In genomic region chr5:92539698-92540097, GRCm38 (mm10) we compare ENCODE assay signal across 29 mouse cellular contexts. TPM values are rescaled to one million over a fixed set of nuclear protein-coding genes. Genes with fewer than 3 reads are reported as not detected.
DNase-seq lines count a peak whose midpoint lies in the region; ATAC-seq and TF ChIP-seq lines count a peak whose summit lies in the region.
"Had no signal": no experiment of that assay in that cellular context is flagged by ENCODE, and none has a peak within 500 bp of the region (broad histone marks: within the 10 kb centered on the region; RNA-seq: fewer than 3 reads in every experiment).

No protein-coding gene starts in this region.

- TF ChIP-seq CTCF in midbrain, postnatal 0 days (IDR thresholded peaks at IDR 0.05): no peak

- ATAC-seq in hindbrain, embryonic 16.5 days: peak; percentile 86
- ATAC-seq in hindbrain, embryonic 11.5 days (ENCODE audit: low FRiP score): no peak
- ATAC-seq in midbrain, postnatal 0 days (ENCODE audit: low FRiP score): no peak
- no peak for ATAC-seq in midbrain, embryonic 13.5 days
- ATAC-seq in neural tube, embryonic 15.5 days (ENCODE audit: low FRiP score): peak; percentile 65; the same call in 1 of the 2 replicates
- ATAC-seq: activated CD4-positive, CD25-positive, alpha-beta regulatory T cell, adult 4 months; forebrain, embryonic 13.5 days; forebrain, postnatal 0 days; inflammation-experienced regulatory T-cells, adult 6 months; intestine, embryonic 16.5 days had no signal

- no peaks in the 10 kb centered on the region for H3K27me3 ChIP-seq in heart, embryonic 10.5 days (ENCODE audit: insufficient read depth, poor library complexity, severe bottlenecking)
- H3K27me3 ChIP-seq in hindbrain, embryonic 16.5 days (replicated peaks; ENCODE audit: control insufficient read depth, insufficient read depth, low read length): no peaks in the 10 kb centered on the region
- H3K27me3 ChIP-seq in hindbrain, embryonic 11.5 days (ENCODE audit: control insufficient read depth, insufficient read depth, low read length): no peaks in the 10 kb centered on the region
- no peaks in the 10 kb centered on the region for H3K27me3 ChIP-seq in midbrain, postnatal 0 days (ENCODE audit: insufficient read depth, low read length)
- H3K27me3 ChIP-seq in midbrain, embryonic 13.5 days: no peaks in the 10 kb centered on the region
- H3K27me3 ChIP-seq in neural tube, embryonic 15.5 days (replicated peaks): no peaks in the 10 kb centered on the region
- H3K27me3 ChIP-seq: forebrain, embryonic 13.5 days had no signal

- H3K9ac ChIP-seq in hindbrain, embryonic 16.5 days (ENCODE audit: low read depth, low read length): no peak overlapping the region
- H3K9ac ChIP-seq in hindbrain, embryonic 11.5 days (ENCODE audit: low read depth, low read length): no peak overlapping the region
- no peak overlapping the region for H3K9ac ChIP-seq in midbrain, postnatal 0 days (replicated peaks; ENCODE audit: low read length, poor library complexity, severe bottlenecking)
- no peak overlapping the region for H3K9ac ChIP-seq in midbrain, embryonic 13.5 days (replicated peaks)
- H3K9ac ChIP-seq in neural tube, embryonic 15.5 days (replicated peaks): no peak overlapping the region
- H3K9ac ChIP-seq: forebrain, embryonic 13.5 days; forebrain, postnatal 0 days had no signal

- H3K36me3 ChIP-seq in heart, embryonic 10.5 days: no peaks in the 10 kb centered on the region
- H3K36me3 ChIP-seq in hindbrain, embryonic 16.5 days (ENCODE audit: control insufficient read depth, insufficient read depth, low read length): no peaks in the 10 kb centered on the region
- H3K36me3 ChIP-seq in hindbrain, embryonic 11.5 days (ENCODE audit: control insufficient read depth, insufficient read depth, low read length): no peaks in the 10 kb centered on the region
- no peaks in the 10 kb centered on the region for H3K36me3 ChIP-seq in midbrain, postnatal 0 days (ENCODE audit: insufficient read depth, low read length)
- H3K36me3 ChIP-seq in midbrain, embryonic 13.5 days: no peaks in the 10 kb centered on the region
- no peaks in the 10 kb centered on the region for H3K36me3 ChIP-seq in neural tube, embryonic 15.5 days
- H3K36me3 ChIP-seq: forebrain, embryonic 10.5 days had no signal

- no peaks in the 10 kb centered on the region for H3K4me1 ChIP-seq in heart, embryonic 10.5 days
- H3K4me1 ChIP-seq in hindbrain, embryonic 16.5 days (ENCODE audit: control insufficient read depth, insufficient read depth, low read depth, low read length): no peaks in the 10 kb centered on the region
- no peaks in the 10 kb centered on the region for H3K4me1 ChIP-seq in hindbrain, embryonic 11.5 days (replicated peaks; ENCODE audit: control insufficient read depth, insufficient read depth, low read length)
- no peaks in the 10 kb centered on the region for H3K4me1 ChIP-seq in midbrain, postnatal 0 days (ENCODE audit: insufficient read depth, low read length)
- H3K4me1 ChIP-seq in midbrain, embryonic 13.5 days (replicated peaks): no peaks in the 10 kb centered on the region
- H3K4me1 ChIP-seq in neural tube, embryonic 15.5 days: no peaks in the 10 kb centered on the region
- H3K4me1 ChIP-seq: forebrain, embryonic 10.5 days; forebrain, embryonic 13.5 days had no signal

- H3K27ac ChIP-seq in heart, embryonic 10.5 days: no peak overlapping the region
- no peak overlapping the region for H3K27ac ChIP-seq in hindbrain, embryonic 16.5 days (ENCODE audit: low read depth, low read length)
- no peak overlapping the region for H3K27ac ChIP-seq in hindbrain, embryonic 11.5 days (ENCODE audit: low read depth, low read length)
- no peak overlapping the region for H3K27ac ChIP-seq in midbrain, postnatal 0 days (ENCODE audit: low read depth, low read length)
- H3K27ac ChIP-seq in midbrain, embryonic 13.5 days: no peak overlapping the region
- no peak overlapping the region for H3K27ac ChIP-seq in neural tube, embryonic 15.5 days (replicated peaks)
- H3K27ac ChIP-seq: forebrain, embryonic 10.5 days; forebrain, embryonic 13.5 days; gastrocnemius, adult 2 months; heart, adult 2 months had no signal

- H3K4me2 ChIP-seq in hindbrain, embryonic 16.5 days (ENCODE audit: low read length): no peak overlapping the region
- H3K4me2 ChIP-seq in hindbrain, embryonic 11.5 days (replicated peaks; ENCODE audit: low read depth, low read length): no peak overlapping the region
- no peak overlapping the region for H3K4me2 ChIP-seq in midbrain, postnatal 0 days (ENCODE audit: low read depth, low read length, poor library complexity, severe bottlenecking)
- H3K4me2 ChIP-seq in midbrain, embryonic 13.5 days (replicated peaks): no peak overlapping the region
- no peak overlapping the region for H3K4me2 ChIP-seq in neural tube, embryonic 15.5 days
- H3K4me2 ChIP-seq: forebrain, embryonic 13.5 days; heart, embryonic 11.5 days had no signal

- 68% methylated on average over 4 of the region's 4 CpGs for WGBS in heart, embryonic 10.5 days
- WGBS in hindbrain, embryonic 16.5 days: 74% methylated on average over 4 of the region's 4 CpGs
- WGBS in hindbrain, embryonic 11.5 days: 78% methylated on average over 4 of the region's 4 CpGs
- 72% methylated on average over 4 of the region's 4 CpGs for WGBS in midbrain, postnatal 0 days
- 77% methylated on average over 4 of the region's 4 CpGs for WGBS in midbrain, embryonic 13.5 days
- WGBS in neural tube, embryonic 15.5 days: 70% methylated on average over 4 of the region's 4 CpGs

- peak; percentile 33 for DNase-seq in heart, adult 11 months
- DNase-seq in heart, embryonic 10.5 days (ENCODE audit: low spot score): no peak
- DNase-seq in hindbrain, embryonic 11.5 days (ENCODE audit: low spot score): no peak
- DNase-seq in midbrain, postnatal 0 days (ENCODE audit: low spot score): peak; percentile 55
- no peak for DNase-seq in kidney, postnatal 14 days
- DNase-seq: adrenal gland, adult 8-10 months; adrenal gland, postnatal 25 days; cerebellum, adult 18-20 months; cerebellum, adult 9-10 months; cerebellum, postnatal 14 days; forebrain, postnatal 0 days; gastrocnemius, adult 2 months; gastrocnemius, postnatal 25 days; heart, adult 2 months had no signal

- no peaks in the 10 kb centered on the region for H3K9me3 ChIP-seq in heart, embryonic 10.5 days
- H3K9me3 ChIP-seq in hindbrain, embryonic 16.5 days (ENCODE audit: control insufficient read depth, low read length): no peaks in the 10 kb centered on the region
- H3K9me3 ChIP-seq in hindbrain, embryonic 11.5 days (ENCODE audit: control insufficient read depth, low read length): no peaks in the 10 kb centered on the region
- H3K9me3 ChIP-seq in midbrain, postnatal 0 days (ENCODE audit: low read length): no peaks in the 10 kb centered on the region
- H3K9me3 ChIP-seq in midbrain, embryonic 13.5 days: no peaks in the 10 kb centered on the region
- no peaks in the 10 kb centered on the region for H3K9me3 ChIP-seq in neural tube, embryonic 15.5 days (replicated peaks)
- H3K9me3 ChIP-seq: forebrain, embryonic 10.5 days; forebrain, embryonic 13.5 days had no signal

- H3K4me3 ChIP-seq in heart, embryonic 10.5 days: no peak overlapping the region
- no peak overlapping the region for H3K4me3 ChIP-seq in hindbrain, embryonic 16.5 days (ENCODE audit: low read length)
- no peak overlapping the region for H3K4me3 ChIP-seq in hindbrain, embryonic 11.5 days (ENCODE audit: low read depth, low read length)
- H3K4me3 ChIP-seq in midbrain, postnatal 0 days (ENCODE audit: low read depth, low read length): no peak overlapping the region
- H3K4me3 ChIP-seq in midbrain, embryonic 13.5 days (replicated peaks): no peak overlapping the region
- H3K4me3 ChIP-seq in neural tube, embryonic 15.5 days (replicated peaks): no peak overlapping the region
- H3K4me3 ChIP-seq: forebrain, embryonic 10.5 days; forebrain, embryonic 13.5 days; gastrocnemius, adult 2 months; heart, adult 2 months had no signal

RNA-seq across cellular contexts. Expression of gene Fam47e, which starts 15.2 kb away (rescaled TPM):
- not detected in 2 replicates for polyA plus RNA-seq in heart, embryonic 10.5 days (2016; fragmentation: Nextera tagmentation; extraction: Ambion mirVana)
- 2.2 and 2.3 TPM in 2 replicates for polyA plus RNA-seq in hindbrain, embryonic 16.5 days (2015; fragmentation: Nextera tagmentation; extraction: Ambion mirVana)
- polyA plus RNA-seq in hindbrain, embryonic 11.5 days (2014; fragmentation: Nextera tagmentation; extraction: Ambion mirVana): 0.22 TPM in 1 of 2 replicates, not detected in the other
- total RNA-seq in midbrain, postnatal 0 days (2014; rRNA removed): 1.2 and 1.9 TPM in 2 replicates
- 1.5 and 1.7 TPM in 2 replicates for polyA plus RNA-seq in midbrain, postnatal 0 days (2015; fragmentation: Nextera tagmentation; extraction: Ambion mirVana)
- not detected in 2 replicates for polyA plus RNA-seq in midbrain, embryonic 13.5 days (2015; fragmentation: Nextera tagmentation; extraction: Ambion mirVana)
- polyA plus RNA-seq in neural tube, embryonic 15.5 days (2015; fragmentation: Nextera tagmentation; extraction: Ambion mirVana): 1.2 and 1.8 TPM in 2 replicates
- total RNA-seq: adrenal gland, adult 8-10 months; adrenal gland, postnatal 25 days; ES-E14; gastrocnemius, adult 2 months; gastrocnemius, postnatal 25 days; heart, adult 2 months; heart, postnatal 25 days; hematopoietic stem cell, adult 5-6 weeks had no signal
- polyA plus RNA-seq: activated CD4-positive, CD25-positive, alpha-beta regulatory T cell, adult 4 months; embryonic facial prominence, embryonic 11.5 days; forebrain, embryonic 10.5 days; forebrain, embryonic 13.5 days; heart, embryonic 11.5 days; heart, embryonic 14.5 days; heart, postnatal 0 days; inflammation-experienced regulatory T-cells, adult 6 months had no signal

RNA-seq across cellular contexts. Expression of gene Scarb2, which starts 33.1 kb away (rescaled TPM):
- 8.3 and 12.1 TPM in 2 replicates for polyA plus RNA-seq in heart, embryonic 10.5 days (2016; fragmentation: Nextera tagmentation; extraction: Ambion mirVana)
- polyA plus RNA-seq in hindbrain, embryonic 16.5 days (2015; fragmentation: Nextera tagmentation; extraction: Ambion mirVana): 23.1 and 23.5 TPM in 2 replicates
- 11.2 and 11.7 TPM in 2 replicates for polyA plus RNA-seq in hindbrain, embryonic 11.5 days (2014; fragmentation: Nextera tagmentation; extraction: Ambion mirVana)
- 139 and 160 TPM in 2 replicates for total RNA-seq in midbrain, postnatal 0 days (2014; rRNA removed)
- polyA plus RNA-seq in midbrain, postnatal 0 days (2015; fragmentation: Nextera tagmentation; extraction: Ambion mirVana): 23.8 and 25.3 TPM in 2 replicates
- 21.0 and 21.8 TPM in 2 replicates for polyA plus RNA-seq in midbrain, embryonic 13.5 days (2015; fragmentation: Nextera tagmentation; extraction: Ambion mirVana)
- 21.2 and 21.3 TPM in 2 replicates for polyA plus RNA-seq in neural tube, embryonic 15.5 days (2015; fragmentation: Nextera tagmentation; extraction: Ambion mirVana)

Comparison
In these comparisons a context has a peak if more than half of its experiments do, and no peak if none do; other contexts are left out.
1. DNase-seq: peak in heart, adult 11 months (single experiment) and midbrain, postnatal 0 days (single experiment); none in heart, embryonic 10.5 days (single experiment), hindbrain, embryonic 11.5 days (single experiment) and kidney, postnatal 14 days (single experiment).
2. ATAC-seq: peak in hindbrain, embryonic 16.5 days (single experiment) and neural tube, embryonic 15.5 days (single experiment); none in hindbrain, embryonic 11.5 days (single experiment), midbrain, postnatal 0 days (single experiment) and midbrain, embryonic 13.5 days (single experiment).